Mouse (Mus musculus) intestine, embryonic 15.5 days (tissue): ENCODE measurements around the gene Tyw3. TPM values are rescaled to one million over a fixed set of nuclear protein-coding genes. Genes with fewer than 3 reads are reported as not detected.

ENCODE experiments used
- polyA plus RNA-seq: library from polyadenylated mRNA; unstranded; fragments of >200 nt; fragmentation: Nextera tagmentation; extraction: Ambion mirVana; gene quantifications from 2 replicates; pipeline ENCODE4 v1.2.1, GENCODE M21; 2015

Gene Tyw3
- polyA plus RNA-seq, 1 experiment from 2014 or later, result 10.9 TPM

Other genes starting within 250 kb of the Tyw3 start
- gene Cryz, start 393 bp downstream of the Tyw3 start, polyA plus RNA-seq, result 27.5 and 29.7 TPM in 2 replicates
- 0.20 TPM in 2 replicates for gene Erich3, start 66.8 kb upstream of the Tyw3 start, polyA plus RNA-seq